ENCODE assay signal across 7 mouse cellular contexts in genomic region chr3:90540904-90541303, GRCm38 (mm10). TPM values are rescaled to one million over a fixed set of nuclear protein-coding genes. Genes with fewer than 3 reads are reported as not detected.
DNase-seq lines count a peak whose midpoint lies in the region; ATAC-seq and TF ChIP-seq lines count a peak whose summit lies in the region.

No protein-coding gene starts in this region.

- ATAC-seq in embryonic facial prominence, embryonic 14.5 days (ENCODE audit: low read depth) = peak; percentile 11; the same call in 1 of the 2 replicates

- no peak for TF ChIP-seq POLR2A in brain, embryonic 14.5 days (IDR thresholded peaks at IDR 0.05; ENCODE audit: borderline replicate concordance, extremely low read depth, insufficient read depth, insufficient read length, poor library complexity, severe bottlenecking)

- H3K9me3 ChIP-seq in embryonic facial prominence, embryonic 14.5 days (ENCODE audit: control insufficient read depth, low read length) = no peaks in the 10 kb centered on the region
- H3K9me3 ChIP-seq in midbrain, embryonic 10.5 days (replicated peaks) = no peaks in the 10 kb centered on the region

- no peak overlapping the region for H3K4me2 ChIP-seq in embryonic facial prominence, embryonic 14.5 days (ENCODE audit: low read depth, low read length)

- 47% methylated on average over 4 of the region's 4 CpGs for WGBS in embryonic facial prominence, embryonic 14.5 days
- 57% methylated on average over 4 of the region's 4 CpGs for WGBS in midbrain, embryonic 10.5 days

- peak overlapping the region; percentile 16 for H3K27ac ChIP-seq in embryonic facial prominence, embryonic 14.5 days (replicated peaks; ENCODE audit: low read depth, low read length)
- H3K27ac ChIP-seq in midbrain, embryonic 10.5 days (replicated peaks) = peak overlapping the region; percentile 74

- H3K27me3 ChIP-seq in embryonic facial prominence, embryonic 14.5 days (replicated peaks; ENCODE audit: control insufficient read depth, insufficient read depth, low read length) = no peaks in the 10 kb centered on the region
- H3K27me3 ChIP-seq in midbrain, embryonic 10.5 days (ENCODE audit: low read depth, poor library complexity, severe bottlenecking) = no peaks in the 10 kb centered on the region

- H3K36me3 ChIP-seq in embryonic facial prominence, embryonic 14.5 days (ENCODE audit: control insufficient read depth, insufficient read depth, low read length) = no peaks in the 10 kb centered on the region
- no peaks in the 10 kb centered on the region for H3K36me3 ChIP-seq in midbrain, embryonic 10.5 days

- peaks cover 3% of the 10 kb centered on the region; the same call in 1 of the 2 replicates for H3K4me1 ChIP-seq in embryonic facial prominence, embryonic 14.5 days (ENCODE audit: control insufficient read depth, insufficient read depth, low read length)
- peaks cover 21% of the 10 kb centered on the region for H3K4me1 ChIP-seq in midbrain, embryonic 10.5 days

- no peak overlapping the region for H3K4me3 ChIP-seq in embryonic facial prominence, embryonic 14.5 days (ENCODE audit: low read depth, low read length)
- peak overlapping the region; percentile 23; the same call in 1 of the 2 replicates for H3K4me3 ChIP-seq in midbrain, embryonic 10.5 days

- no peak for TF ChIP-seq CTCF in brain, embryonic 14.5 days (IDR thresholded peaks at IDR 0.05; ENCODE audit: borderline replicate concordance, extremely low read depth, insufficient read depth, insufficient read length)

- peak; percentile 63 for DNase-seq in brain, embryonic 14.5 days (ENCODE audit: low read depth)
- DNase-seq in embryonic facial prominence, embryonic 14.5 days (ENCODE audit: low spot score) = peak; percentile 41
- DNase-seq in heart, postnatal 4 days = peak; percentile 51
- DNase-seq in layer of hippocampus, adult 18-20 months (ENCODE audit: low spot score in 2 of 2) = peak; percentile 4 to 51
- DNase-seq in midbrain, embryonic 10.5 days (ENCODE audit: low spot score) = no peak
- no peak for DNase-seq in thymus, postnatal 14 days
- DNase-seq in testis, postnatal 10 days (ENCODE audit: low spot score) = no peak

- H3K9ac ChIP-seq in embryonic facial prominence, embryonic 14.5 days (ENCODE audit: low read depth, low read length) = peak overlapping the region; percentile 50; the same call in 1 of the 2 replicates

RNA-seq across cellular contexts. Expression of gene S100a16, which starts 3.9 kb away (rescaled TPM):
- 22.5 and 22.9 TPM in 2 replicates for polyA plus RNA-seq in brain, embryonic 14.5 days (2012; rRNA removed)
- polyA plus RNA-seq in embryonic facial prominence, embryonic 14.5 days (2014; fragmentation: Nextera tagmentation; extraction: Ambion mirVana) = 182 and 201 TPM in 2 replicates
- total RNA-seq in heart, postnatal 4 days (2021) = 100 to 1,000 TPM; 101 to 106 TPM
- 10 to 100 TPM; 91.1 to 93.7 TPM for total RNA-seq in layer of hippocampus, adult 18-20 months (2021)
- polyA plus RNA-seq in midbrain, embryonic 10.5 days (2016; fragmentation: Nextera tagmentation; extraction: Ambion mirVana) = 30.8 and 35.3 TPM in 2 replicates

RNA-seq across cellular contexts. Expression of gene S100a14, which starts 14.2 kb away (rescaled TPM):
- 1.4 and 2.3 TPM in 2 replicates for polyA plus RNA-seq in brain, embryonic 14.5 days (2012; rRNA removed)
- 15.6 and 21.5 TPM in 2 replicates for polyA plus RNA-seq in embryonic facial prominence, embryonic 14.5 days (2014; fragmentation: Nextera tagmentation; extraction: Ambion mirVana)
- total RNA-seq in heart, postnatal 4 days (2021) = under 1 TPM in 1 of 2 experiments, not detected in 1; 0.74 TPM
- total RNA-seq in layer of hippocampus, adult 18-20 months (2021) = 1 to 10 TPM in 1 of 2 experiments, under 1 TPM in 1; 0.62 to 1.5 TPM
- not detected in 2 replicates for polyA plus RNA-seq in midbrain, embryonic 10.5 days (2016; fragmentation: Nextera tagmentation; extraction: Ambion mirVana)

RNA-seq across cellular contexts. Expression of gene S100a3, which starts 19.5 kb away (rescaled TPM):
- polyA plus RNA-seq in brain, embryonic 14.5 days (2012; rRNA removed) = 1.1 TPM in 1 of 2 replicates, not detected in the other
- polyA plus RNA-seq in embryonic facial prominence, embryonic 14.5 days (2014; fragmentation: Nextera tagmentation; extraction: Ambion mirVana) = 5.2 and 7.9 TPM in 2 replicates
- not detected for total RNA-seq in heart, postnatal 4 days (2021)
- under 1 TPM in 1 of 2 experiments, not detected in 1; 0.41 TPM for total RNA-seq in layer of hippocampus, adult 18-20 months (2021)
- not detected in 2 replicates for polyA plus RNA-seq in midbrain, embryonic 10.5 days (2016; fragmentation: Nextera tagmentation; extraction: Ambion mirVana)

RNA-seq across cellular contexts. Expression of gene S100a13, which starts 26.7 kb away (rescaled TPM):
- polyA plus RNA-seq in brain, embryonic 14.5 days (2012; rRNA removed) = 6.4 and 6.7 TPM in 2 replicates
- polyA plus RNA-seq in embryonic facial prominence, embryonic 14.5 days (2014; fragmentation: Nextera tagmentation; extraction: Ambion mirVana) = 40.8 and 45.8 TPM in 2 replicates
- 10 to 100 TPM; 34.2 to 37.9 TPM for total RNA-seq in heart, postnatal 4 days (2021)
- total RNA-seq in layer of hippocampus, adult 18-20 months (2021) = 10 to 100 TPM; 19.4 to 21.3 TPM
- polyA plus RNA-seq in midbrain, embryonic 10.5 days (2016; fragmentation: Nextera tagmentation; extraction: Ambion mirVana) = 9.3 and 9.5 TPM in 2 replicates

RNA-seq across cellular contexts. Expression of gene S100a1, which starts 26.7 kb away (rescaled TPM):
- polyA plus RNA-seq in brain, embryonic 14.5 days (2012; rRNA removed) = 7.4 and 8.1 TPM in 2 replicates
- polyA plus RNA-seq in embryonic facial prominence, embryonic 14.5 days (2014; fragmentation: Nextera tagmentation; extraction: Ambion mirVana) = 37.2 and 49.6 TPM in 2 replicates
- 100 to 1,000 TPM; 282 to 313 TPM for total RNA-seq in heart, postnatal 4 days (2021)
- total RNA-seq in layer of hippocampus, adult 18-20 months (2021) = 100 to 1,000 TPM in 1 of 2 experiments, 10 to 100 TPM in 1; 91.3 to 102 TPM
- 5.4 and 7.2 TPM in 2 replicates for polyA plus RNA-seq in midbrain, embryonic 10.5 days (2016; fragmentation: Nextera tagmentation; extraction: Ambion mirVana)

Comparison
In these comparisons a context has a peak if more than half of its experiments do, and no peak if none do; other contexts are left out.
1. DNase-seq: peak in brain, embryonic 14.5 days (single experiment), embryonic facial prominence, embryonic 14.5 days (single experiment), heart, postnatal 4 days (single experiment) and layer of hippocampus, adult 18-20 months (2 of 2); none in midbrain, embryonic 10.5 days (single experiment), thymus, postnatal 14 days (single experiment) and testis, postnatal 10 days (single experiment).